Mouse (Mus musculus): Measurements from ENCODE around the gene Cfap300.

The Cfap300 gene

GRCm38 (mm10) chr9:8042338-8043043 is at the start of gene Cfap300:
Cfap300 (minus strand) TSS chr9:8042823.
- DNase-seq (ENCODE audit: low spot score): peak; percentile 91

GRCm38 (mm10) chr9:8078882-8079281 is 36.3 kb upstream of the Cfap300 start:
- DNase-seq (ENCODE audit: low spot score): no peak

- DNase-seq (ENCODE audit: low spot score): no peak
Measured at GRCm38 (mm10) chr9:8074345-8074744, 31.7 kb upstream of the Cfap300 start.

- no peak for DNase-seq (ENCODE audit: low spot score)
Measured at GRCm38 (mm10) chr9:8073203-8073755, 30.7 kb upstream of the Cfap300 start.

DNA sequence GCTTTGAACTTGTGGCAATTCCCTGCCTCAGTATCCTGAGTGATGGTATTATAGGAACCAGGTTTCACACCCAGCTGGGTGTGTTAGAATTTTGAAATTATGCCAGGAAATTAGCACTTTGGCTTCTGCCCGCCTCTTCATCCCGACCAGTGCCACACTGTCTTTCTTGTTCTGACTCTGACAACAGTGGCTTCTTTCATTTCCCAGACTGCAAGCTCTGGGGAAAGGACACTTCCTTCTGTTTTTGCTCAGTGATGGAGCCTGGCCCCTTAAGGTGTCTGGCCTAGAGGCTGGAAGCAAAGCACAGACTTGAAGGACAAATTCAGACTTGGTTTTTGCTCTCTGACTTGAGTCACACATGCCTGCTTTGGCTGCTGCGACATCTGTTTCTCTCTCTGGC is 17.0 kb upstream of the Cfap300 start:
- no peak for DNase-seq (ENCODE audit: low spot score)

- no peak for DNase-seq (ENCODE audit: low spot score)
Measured at GRCm38 (mm10) chr9:8054831-8055230, 12.2 kb upstream of the Cfap300 start.

- DNase-seq (ENCODE audit: low spot score): no peak
Measured at GRCm38 (mm10) chr9:8043044-8043387, 393 bp upstream of the Cfap300 start.

GRCm38 (mm10) chr9:8035546-8035945 is 7.1 kb downstream of the Cfap300 start:
- DNase-seq (ENCODE audit: low spot score): no peak

- DNase-seq (ENCODE audit: low spot score): no peak
Measured at GRCm38 (mm10) chr9:8035091-8035490, 7.5 kb downstream of the Cfap300 start.

GRCm38 (mm10) chr9:8034143-8034542 is 8.5 kb downstream of the Cfap300 start:
- no peak for DNase-seq (ENCODE audit: low spot score)

DNA sequence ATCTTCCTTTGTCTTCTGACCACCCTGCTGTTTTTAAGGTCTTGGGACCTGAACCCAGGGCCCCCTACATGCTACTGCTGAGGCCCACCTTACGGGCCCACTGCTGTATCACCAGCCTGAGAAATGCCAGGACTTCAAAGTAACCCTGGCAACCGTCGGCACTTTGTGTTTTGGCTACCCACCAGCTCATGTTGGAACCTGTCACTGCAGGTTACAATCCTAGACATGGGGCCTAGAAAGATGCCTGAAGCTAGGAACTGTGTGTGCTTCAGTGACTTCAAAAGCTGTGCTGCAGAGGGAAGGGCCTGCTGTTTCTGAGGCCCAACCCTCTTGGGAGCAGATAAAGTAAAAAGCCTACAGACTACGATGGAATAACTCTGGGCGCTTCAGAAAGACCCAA is 9.8 kb downstream of the Cfap300 start:
- DNase-seq (ENCODE audit: low spot score): no peak

GRCm38 (mm10) chr9:8018609-8019008 is 24.0 kb downstream of the Cfap300 start:
- no peak for DNase-seq (ENCODE audit: low spot score)

DNA sequence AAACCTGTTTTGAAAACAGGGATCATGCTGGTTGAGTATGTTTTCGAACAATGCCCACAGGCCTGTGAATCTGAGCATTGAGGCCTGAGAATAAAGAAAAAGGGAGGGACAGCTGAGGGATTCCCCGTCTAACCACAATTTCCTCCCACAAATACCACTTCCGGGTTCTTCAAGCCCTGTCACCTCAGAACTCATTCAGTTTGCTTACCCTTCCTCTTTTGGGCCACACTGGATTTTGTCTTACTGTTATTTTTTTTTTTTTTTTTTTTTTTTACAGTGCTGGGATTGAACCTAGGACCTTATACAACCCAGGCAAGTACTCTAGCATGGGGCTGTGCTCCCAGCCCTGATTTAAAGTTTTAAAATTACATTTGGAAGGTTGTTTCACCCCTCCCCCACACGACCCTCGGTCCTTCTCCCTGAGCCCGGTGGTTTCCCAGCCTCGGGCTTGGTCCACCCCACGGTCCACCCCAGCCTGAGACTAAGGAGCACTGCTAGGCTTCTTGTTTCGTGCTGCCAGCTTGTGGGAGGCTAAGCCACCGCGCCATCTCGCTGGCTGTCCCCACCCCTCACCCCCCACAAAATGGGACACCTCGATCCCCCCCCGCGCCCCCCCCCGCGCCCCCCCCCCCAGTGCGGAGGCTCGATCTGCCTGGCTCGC is 25.2 kb downstream of the Cfap300 start:
- no peak for DNase-seq (ENCODE audit: low spot score)

DNA sequence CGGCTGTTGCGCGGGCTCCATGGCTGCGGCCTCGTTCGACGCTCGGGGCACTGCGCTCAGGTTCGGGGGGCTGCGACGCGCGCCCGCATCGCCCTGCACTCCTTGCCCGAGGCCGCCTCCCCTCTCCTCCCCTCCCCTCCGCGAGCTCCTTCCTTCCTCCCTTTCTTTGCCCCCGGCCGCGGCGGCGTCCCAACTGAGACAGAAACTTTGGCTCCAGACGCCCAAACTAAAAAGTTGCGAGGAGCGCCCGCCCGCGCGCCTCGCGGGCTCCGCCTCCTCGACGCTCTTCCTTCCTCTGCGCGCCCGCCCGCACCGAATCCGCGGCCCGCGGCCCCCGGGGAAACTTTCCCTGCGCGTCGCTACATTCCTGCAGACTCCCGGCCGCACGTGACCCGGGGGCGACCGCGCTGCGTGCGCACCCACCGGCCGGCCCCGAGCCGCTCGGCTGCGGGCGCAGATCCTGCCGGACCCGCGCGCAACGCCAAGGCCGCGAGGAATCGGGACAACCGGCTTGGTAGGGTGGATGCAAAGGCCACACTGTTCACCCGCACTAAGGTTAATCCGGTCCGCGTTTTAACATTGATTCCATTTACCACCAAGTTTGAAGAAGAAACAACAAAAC is 38.1 kb downstream of the Cfap300 start, which contains the start of gene Yap1:
Gene Yap1, minus strand, starts transcription at position 227 of the 622 bp plus-strand sequence.
- no peak for DNase-seq (ENCODE audit: low spot score)

DNA sequence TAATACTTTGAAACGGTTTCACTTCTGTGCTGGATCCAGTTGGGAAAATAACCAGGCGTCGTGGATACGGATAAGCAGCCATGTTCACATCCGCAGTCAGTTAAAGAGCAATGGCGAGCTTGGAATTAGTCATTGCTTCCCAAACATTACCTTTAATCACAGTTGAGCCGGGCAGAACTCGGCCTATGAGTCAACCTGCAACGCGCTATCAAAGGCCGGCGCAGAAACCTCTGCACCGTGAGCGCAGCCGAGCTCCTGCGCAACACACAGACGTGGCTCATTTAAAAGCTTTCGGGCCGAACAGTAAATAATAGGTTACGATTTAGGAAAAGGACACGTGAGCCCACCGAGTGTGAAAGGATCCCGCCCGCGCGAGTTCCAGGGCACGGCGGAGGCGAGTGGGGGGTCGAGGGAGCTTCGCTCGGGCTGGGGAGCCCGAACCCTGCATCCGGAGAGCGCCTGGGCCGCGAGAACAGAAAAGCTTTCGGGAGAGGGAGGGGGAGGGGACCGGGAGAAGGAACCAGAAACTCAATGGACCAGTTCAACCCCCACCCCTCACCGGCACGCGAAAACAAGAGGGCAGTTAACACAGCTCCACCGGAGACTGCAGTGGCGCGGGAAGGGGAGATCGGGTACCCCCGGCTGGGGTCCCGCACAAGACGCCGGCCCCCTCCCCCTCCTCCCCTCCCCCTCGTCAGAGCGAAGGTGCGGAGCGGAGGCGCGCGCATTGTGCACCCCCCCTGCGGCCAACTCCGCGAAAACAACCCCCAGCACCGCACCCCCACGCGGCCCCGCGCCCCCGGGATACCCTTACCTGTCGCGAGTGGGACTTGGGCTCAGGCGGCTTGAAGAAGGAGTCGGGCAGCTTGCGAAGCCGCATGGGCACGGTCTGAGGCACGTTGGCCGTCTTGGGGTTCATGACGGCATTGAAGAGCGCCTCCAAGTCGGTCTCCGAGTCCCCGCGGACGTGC is 39.0 kb downstream of the Cfap300 start:
- DNase-seq (ENCODE audit: low spot score): no peak

DNA sequence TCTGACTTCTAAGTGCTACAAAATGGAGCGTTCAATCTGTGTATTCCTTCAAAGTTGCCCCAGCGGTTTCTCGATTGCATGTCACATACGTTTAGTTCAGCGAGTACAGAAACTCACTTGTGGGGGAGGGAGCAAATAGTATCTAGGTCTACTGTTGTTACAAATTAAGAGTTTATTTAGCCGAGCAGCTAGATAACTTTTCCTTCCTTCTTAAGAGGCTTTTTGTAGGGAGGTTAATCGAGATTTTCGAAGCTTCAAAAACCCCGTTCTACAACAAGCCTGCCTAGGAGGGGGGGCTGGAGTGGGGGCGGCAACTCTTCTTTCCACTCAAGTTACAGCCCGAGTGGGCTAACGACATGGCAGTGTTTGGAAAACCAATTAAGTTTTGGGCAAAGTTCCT is 39.8 kb downstream of the Cfap300 start:
- no peak for DNase-seq (ENCODE audit: low spot score)

DNA sequence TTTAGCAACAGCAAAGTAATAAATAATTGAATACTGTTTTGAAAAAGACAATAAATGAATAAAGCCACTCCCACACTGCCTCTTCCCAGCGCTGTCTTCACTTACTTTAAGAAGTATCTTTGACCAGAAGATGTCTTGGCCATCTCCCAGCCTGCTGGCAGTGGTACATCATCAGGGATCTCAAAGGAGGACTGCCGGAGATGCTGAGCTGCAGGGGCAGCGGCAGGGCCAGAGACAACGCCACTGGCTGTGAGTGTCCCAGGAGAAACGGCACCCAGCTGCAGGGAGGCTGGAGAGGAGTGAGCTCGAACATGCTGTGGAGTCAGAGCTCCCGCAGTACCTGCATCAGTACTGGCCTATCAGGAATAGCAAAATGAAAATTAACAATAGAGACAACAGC is 41.3 kb downstream of the Cfap300 start:
- no peak for DNase-seq (ENCODE audit: low spot score)

DNA sequence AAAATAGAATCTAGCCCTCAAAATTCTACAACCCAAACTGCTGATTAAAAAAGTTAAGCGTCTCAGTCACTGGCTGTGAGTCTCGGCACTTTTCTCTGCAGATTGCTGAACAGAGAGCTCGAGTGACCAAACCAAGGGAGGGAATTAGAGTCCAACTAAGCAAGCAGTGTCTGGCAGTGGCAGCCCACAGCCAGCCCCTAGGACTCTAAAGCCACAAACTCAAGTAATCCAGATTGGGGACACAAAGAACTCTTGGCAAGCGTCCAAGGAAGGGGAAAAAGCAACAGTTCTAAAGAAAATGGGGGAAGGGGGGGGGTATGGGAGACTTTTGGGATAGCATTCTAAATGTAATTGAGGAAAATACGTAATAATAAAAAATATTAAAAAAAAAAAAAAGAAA is 48.3 kb downstream of the Cfap300 start:
- no peak for DNase-seq (ENCODE audit: low spot score)

DNA sequence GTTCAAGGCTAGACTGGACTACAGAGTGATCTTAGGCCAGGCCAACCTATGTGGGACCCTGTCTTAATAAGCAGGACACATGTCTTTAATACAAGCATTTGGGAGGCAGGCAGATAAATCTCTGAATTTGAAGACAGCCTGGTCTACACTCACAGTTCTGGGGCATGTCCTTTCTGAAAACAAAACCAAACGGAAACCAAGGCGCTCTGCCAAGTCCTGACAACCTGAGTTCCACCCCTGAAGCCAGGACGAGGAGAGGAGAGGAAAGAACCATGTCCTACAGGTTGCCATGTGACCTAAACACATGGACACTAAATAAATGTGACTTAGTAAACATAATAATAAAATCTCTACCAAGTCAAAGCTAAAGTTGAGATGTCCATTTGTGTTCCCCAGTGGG is 50.0 kb downstream of the Cfap300 start:
- no peak for DNase-seq (ENCODE audit: low spot score)

DNA sequence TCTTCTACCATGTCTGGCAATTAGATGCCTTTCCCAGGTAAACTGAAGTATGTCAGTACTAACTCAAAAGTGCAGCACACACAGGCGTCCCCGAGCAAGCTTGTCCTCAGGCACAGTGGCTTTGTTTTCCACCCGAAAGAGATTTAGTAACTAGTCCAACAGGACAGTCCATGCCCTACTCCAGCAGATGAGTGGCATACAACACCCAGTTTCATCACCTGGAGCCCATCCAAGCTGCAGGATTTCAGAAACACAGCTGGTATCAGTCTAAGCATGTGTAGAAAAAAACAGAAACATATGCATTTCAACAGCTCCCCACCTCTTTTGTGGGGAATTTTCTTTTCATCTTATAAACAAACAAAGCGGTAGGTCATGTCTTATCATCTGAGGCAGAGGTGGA is 51.7 kb downstream of the Cfap300 start:
- no peak for DNase-seq (ENCODE audit: low spot score)

GRCm38 (mm10) chr9:7987119-7987518 is 55.5 kb downstream of the Cfap300 start:
- no peak for DNase-seq (ENCODE audit: low spot score)

- no peak for DNase-seq (ENCODE audit: low spot score)
Measured at GRCm38 (mm10) chr9:7984287-7984686, 58.3 kb downstream of the Cfap300 start.
